Mouse (Mus musculus) gastrocnemius, postnatal 4 days (tissue): ENCODE measurements around the gene Nutf2-ps1. TPM values are rescaled to one million over a fixed set of nuclear protein-coding genes. Genes with fewer than 3 reads are reported as not detected.

Source experiments
- DNase-seq, 2 experiments: peaks; one replicate each; pipeline ENCODE4 v3.0.0; 2021 to 2022; ENCODE audit warnings: low spot score in 2 of 2, mixed read lengths in 2 of 2
- total RNA-seq, 2 experiments: library from RNA; stranded (reverse); gene quantifications; 2 replicates each; pipeline ENCODE4 v1.2.3; 2021

The Nutf2-ps1 gene
- total RNA-seq, 2 experiments from 2014 or later, result 81.5 to 91.3 TPM

- DNase-seq, result no peak
These were observed 17.1 kb downstream of the Nutf2-ps1 start for GRCm38 (mm10) chr19:53571501-53572428.

- no peak for DNase-seq
These were observed 17.8 kb downstream of the Nutf2-ps1 start for GRCm38 (mm10) chr19:53571056-53571455.

GRCm38 (mm10) chr19:53568553-53568952 lies 20.3 kb downstream of the Nutf2-ps1 start:
- no peak for DNase-seq

GRCm38 (mm10) chr19:53567864-53568263 lies 21.0 kb downstream of the Nutf2-ps1 start:
- DNase-seq, result no peak

DNA sequence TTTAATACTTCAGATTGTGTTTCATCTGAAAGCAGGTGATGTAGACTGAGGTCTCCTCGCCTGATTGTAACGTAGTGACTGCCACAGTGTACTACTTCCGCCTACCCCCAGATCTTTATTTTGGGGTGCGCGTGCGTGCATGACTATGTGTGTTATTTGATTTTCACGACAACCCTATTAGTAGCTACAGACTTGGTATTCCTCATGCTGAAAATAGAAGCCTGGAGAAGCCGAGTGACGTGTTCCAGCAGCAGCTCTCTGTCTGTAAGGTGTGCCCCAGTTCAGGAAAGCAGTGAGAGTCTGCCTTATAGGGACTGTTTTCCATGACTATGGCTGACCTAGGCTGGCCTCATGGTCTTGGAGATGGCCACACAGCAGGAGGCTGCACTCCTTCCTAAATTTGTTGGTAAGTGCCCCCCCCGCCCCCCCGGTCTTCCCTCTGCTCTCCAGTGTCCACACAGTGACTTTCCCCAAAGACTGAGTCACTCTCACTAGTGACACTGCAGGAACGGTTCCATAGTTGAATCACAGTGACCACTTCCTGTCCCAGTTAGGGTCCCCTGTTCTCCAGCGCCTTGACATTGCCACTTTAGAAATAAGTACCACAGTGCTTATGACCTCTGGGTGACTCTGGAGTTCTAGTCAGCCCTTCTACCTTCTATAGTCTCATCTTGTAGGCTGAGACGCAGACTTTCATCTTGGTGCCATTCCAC lies 23.1 kb downstream of the Nutf2-ps1 start:
- DNase-seq, result no peak

DNA sequence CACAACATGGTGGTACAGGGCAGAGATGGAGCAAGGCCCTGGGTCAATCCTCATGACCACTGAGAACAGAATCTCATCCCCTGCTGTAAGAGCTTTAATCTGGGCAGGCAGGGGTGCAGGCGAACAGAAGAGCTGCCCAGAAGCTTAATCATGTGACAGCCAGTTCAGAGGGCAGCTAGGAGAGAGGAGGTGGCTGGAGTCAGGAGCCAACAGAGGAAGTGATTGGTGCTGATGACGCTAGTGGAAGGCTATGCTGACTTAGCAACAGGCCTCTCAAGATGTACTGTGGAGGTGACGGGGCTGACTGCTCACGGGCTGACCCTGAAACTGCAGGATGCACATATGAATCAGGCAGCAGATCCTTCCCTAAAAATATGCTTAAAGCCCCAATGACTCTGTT lies 24.7 kb downstream of the Nutf2-ps1 start:
- no peak for DNase-seq

- no peak for DNase-seq
These were observed 28.4 kb downstream of the Nutf2-ps1 start for GRCm38 (mm10) chr19:53560436-53560835.

- DNase-seq, result no peak
These were observed 31.5 kb downstream of the Nutf2-ps1 start for GRCm38 (mm10) chr19:53557267-53557936.

DNA sequence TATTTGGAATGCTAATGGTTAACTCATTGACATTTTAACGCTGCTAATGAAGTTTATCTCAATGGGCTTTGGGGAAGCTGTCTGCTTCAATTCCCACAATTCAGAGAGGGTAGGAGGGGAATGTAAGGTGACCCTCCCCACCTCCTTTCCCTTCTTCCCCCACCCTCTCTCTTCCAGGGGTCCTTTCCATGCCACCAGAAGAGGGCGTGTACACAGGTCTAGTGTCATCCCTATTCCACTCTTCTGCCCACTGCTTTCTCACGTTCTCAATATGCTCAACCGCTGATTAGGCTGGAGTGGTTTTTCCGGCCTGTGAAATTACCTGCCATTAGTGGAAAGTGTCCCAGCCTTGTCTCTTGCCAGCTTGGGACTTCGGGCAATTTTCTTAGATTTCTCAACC lies 32.0 kb downstream of the Nutf2-ps1 start:
- DNase-seq, result no peak

GRCm38 (mm10) chr19:53554981-53555616 lies 33.8 kb downstream of the Nutf2-ps1 start:
- no peak for DNase-seq

DNA sequence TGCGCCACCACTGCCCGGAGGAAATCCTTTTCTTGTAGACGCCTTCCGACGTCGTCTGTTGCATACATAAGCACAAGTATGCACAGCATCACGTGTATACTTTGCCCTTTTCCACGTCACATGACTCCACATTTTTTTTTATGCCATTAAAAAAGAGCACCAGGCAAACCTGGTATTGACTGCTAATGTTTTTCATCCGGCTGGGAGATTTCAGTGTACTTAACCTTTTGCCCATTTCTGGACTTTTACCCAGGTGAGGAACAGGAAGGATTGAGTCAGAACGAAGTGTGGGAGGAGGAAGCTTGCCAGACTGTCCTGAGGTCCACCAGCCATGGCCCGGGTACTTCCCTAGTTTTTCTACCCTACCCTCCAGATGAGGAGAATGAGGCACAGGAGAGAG lies 34.5 kb downstream of the Nutf2-ps1 start:
- no peak for DNase-seq

DNA sequence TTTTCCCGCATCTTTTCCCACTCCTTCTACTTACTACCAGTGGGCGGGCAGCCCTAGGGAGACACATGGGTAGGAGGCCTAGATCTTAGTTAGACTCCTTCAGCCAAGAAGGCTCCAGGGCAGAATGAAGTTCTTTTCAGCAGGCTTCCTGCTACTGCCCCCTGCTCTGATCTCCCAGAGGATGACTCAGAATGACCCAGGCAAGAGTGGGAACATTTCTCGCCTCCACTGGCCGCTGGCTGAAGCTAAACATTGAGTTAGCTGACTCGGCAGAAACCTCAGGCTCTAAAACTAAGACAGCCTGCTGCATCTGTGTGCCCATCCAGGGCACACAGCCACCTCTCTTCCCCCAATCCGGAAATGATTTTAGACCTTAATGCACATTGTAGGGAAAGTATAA lies 36.1 kb downstream of the Nutf2-ps1 start:
- DNase-seq, result no peak

GRCm38 (mm10) chr19:53552216-53552786 lies 36.6 kb downstream of the Nutf2-ps1 start:
- DNase-seq, result no peak

DNA sequence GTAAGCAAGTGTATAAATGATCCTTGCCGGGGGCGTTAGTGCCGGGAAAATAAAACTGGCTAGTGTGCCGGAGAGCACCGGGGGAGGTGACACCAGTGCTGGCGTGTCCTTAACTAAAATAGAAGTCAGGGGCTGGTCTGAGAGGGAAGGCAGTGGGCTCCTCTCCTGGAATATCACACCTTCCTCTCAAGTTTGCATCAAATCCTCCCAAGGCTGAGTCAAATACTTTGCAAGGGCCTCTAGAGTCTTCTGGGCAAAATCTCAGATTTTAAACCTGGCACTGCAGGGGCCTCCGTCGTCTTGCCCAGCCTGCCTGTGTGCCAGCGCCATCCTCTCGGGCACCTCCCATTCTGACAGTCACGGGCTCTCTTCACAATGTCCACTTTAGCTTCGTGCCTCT lies 37.9 kb downstream of the Nutf2-ps1 start:
- no peak for DNase-seq

DNA sequence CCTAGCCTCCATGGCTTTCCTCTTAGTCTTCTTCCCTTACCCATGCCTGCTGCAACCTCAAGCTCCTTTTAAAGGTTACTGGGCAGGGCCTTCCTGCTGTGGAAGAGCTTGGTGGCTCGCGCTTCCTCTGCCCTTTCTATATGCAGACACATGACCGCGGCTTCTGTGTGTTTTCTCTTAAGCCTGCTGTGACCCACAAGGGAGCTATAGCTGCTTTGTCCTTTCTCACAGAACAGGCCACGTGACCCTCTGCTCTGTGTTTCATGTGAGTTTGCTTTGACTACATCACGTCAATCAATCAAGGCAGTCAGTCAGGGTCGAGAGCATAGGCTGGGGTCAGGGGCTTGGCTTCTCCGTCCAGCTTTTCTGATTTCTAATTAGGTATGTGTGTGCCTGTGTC lies 41.3 kb downstream of the Nutf2-ps1 start:
- DNase-seq, result no peak

GRCm38 (mm10) chr19:53544923-53545561 lies 43.8 kb downstream of the Nutf2-ps1 start:
- DNase-seq, result no peak

DNA sequence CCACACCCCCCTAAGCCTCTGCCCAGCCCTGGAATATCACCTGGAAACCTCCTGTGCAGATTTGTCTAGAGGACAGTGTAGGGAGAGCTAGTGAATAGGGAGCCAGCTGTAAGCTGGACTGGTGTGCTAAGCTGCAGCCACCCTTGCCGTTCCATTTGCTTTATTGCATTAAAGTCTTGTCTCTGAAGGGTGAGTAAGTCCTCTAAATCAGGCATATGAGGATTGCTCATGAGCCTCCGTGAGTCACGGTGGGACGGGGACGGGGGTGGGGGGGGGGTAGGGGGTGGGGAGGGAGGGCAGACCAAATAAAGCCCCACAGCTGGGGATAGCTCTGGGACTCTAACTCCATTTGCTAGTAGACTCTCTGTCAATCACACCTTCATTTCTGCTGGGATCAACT lies 45.3 kb downstream of the Nutf2-ps1 start:
- no peak for DNase-seq

DNA sequence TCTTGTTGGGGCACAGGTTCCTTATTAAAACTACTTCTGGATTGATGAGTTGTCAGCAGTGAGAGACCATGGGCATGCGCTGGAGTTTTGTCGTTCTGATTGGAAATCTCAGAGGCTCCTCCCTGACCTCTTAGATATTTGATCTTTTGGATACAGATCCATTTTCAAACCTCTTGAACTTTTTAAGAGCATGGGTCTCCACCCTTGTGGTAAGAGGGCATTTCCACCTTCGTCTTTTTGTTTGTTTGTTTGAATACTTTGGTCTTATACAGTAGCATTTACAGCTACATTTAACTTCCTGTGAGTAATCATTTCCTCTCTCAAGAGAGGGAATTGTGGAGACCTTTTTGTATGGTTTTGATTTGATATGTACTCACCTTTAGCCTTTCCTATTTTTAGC lies 49.6 kb downstream of the Nutf2-ps1 start:
- DNase-seq, result no peak

- no peak for DNase-seq
These were observed 50.1 kb downstream of the Nutf2-ps1 start for GRCm38 (mm10) chr19:53538796-53539195.
